Mouse (Mus musculus) bone marrow, adult 2 months (tissue): Measurements from ENCODE around the gene Mmp19. TPM values are rescaled to one million over a fixed set of nuclear protein-coding genes. Genes with fewer than 3 reads are reported as not detected.

ENCODE experiments used
- H3K27ac ChIP-seq: fragments of 200-500 bp; 2 replicates; pipeline ENCODE4 v1.5.1; 2012; ENCODE audit warnings: low read depth, mild to moderate bottlenecking, control low read depth, inconsistent platforms, low read length; ENCODE audit not compliant: control insufficient read depth, poor library complexity, insufficient read depth
- H3K4me1 ChIP-seq: fragments of 200-500 bp; 2 replicates; pipeline ENCODE4 v1.6.1; 2011; ENCODE audit warnings: low read length; ENCODE audit not compliant: control insufficient read depth, insufficient read depth
- H3K4me3 ChIP-seq: fragments of 200-500 bp; replicated peaks from 2 replicates; pipeline ENCODE3; 2011; ENCODE audit warnings: mild to moderate bottlenecking, low read depth, low read length, control low read depth; ENCODE audit not compliant: control insufficient read depth
- CTCF ChIP-seq: fragments of 200-500 bp; IDR thresholded peaks from 2 replicates; pipeline ENCODE4 v1.5.1; 2011; ENCODE audit warnings: low read length, control low read depth; ENCODE audit not compliant: control insufficient read depth, insufficient read depth
- POLR2A ChIP-seq: fragments of 200-500 bp; IDR thresholded peaks from 2 replicates; pipeline ENCODE4 v1.6.1; 2011; ENCODE audit warnings: low read depth, mild to moderate bottlenecking, control low read depth, low read length, borderline replicate concordance; ENCODE audit not compliant: control insufficient read depth
- WGBS: fragments of 180-500 bp; shearing (Covaris S2); methylation state at CpG from one replicate; pipeline ENCODE4 v1.1.7; 2018; 5-methylcytosine and 5-hydroxymethylcytosine counted together
- polyA plus RNA-seq: library from polyadenylated mRNA; stranded (reverse); fragments of >200 nt; gene quantifications from 2 replicates; pipeline ENCODE4 v1.2.4, GENCODE M21; 2011; ENCODE audit warnings: low replicate concordance; ENCODE audit not compliant: missing spikeins, insufficient read depth, insufficient read length

The Mmp19 gene
- polyA plus RNA-seq, 1 experiment: 5.1 TPM

- Histone ChIP-seq H3K4me3 (peak within 1 kb of the TSS; percentile 90), H3K27ac (peak within 1 kb of the TSS; percentile 96), H3K4me1 (peaks cover 3% of the 10 kb centered on the region; the same call in 1 of the 2 replicates)
- under 1% methylated on average over 36 of the region's 36 CpGs for WGBS
- TF ChIP-seq CTCF: no peak
- peak; percentile 82; the same call in 1 of the 2 replicates for TF ChIP-seq POLR2A
Observed at GRCm38 (mm10) chr10:128747646-128748251, 43.0 kb upstream of the Mmp19 start, which contains the start of gene Pym1. Gene Pym1 (plus strand): TSS chr10:128747889.

DNA sequence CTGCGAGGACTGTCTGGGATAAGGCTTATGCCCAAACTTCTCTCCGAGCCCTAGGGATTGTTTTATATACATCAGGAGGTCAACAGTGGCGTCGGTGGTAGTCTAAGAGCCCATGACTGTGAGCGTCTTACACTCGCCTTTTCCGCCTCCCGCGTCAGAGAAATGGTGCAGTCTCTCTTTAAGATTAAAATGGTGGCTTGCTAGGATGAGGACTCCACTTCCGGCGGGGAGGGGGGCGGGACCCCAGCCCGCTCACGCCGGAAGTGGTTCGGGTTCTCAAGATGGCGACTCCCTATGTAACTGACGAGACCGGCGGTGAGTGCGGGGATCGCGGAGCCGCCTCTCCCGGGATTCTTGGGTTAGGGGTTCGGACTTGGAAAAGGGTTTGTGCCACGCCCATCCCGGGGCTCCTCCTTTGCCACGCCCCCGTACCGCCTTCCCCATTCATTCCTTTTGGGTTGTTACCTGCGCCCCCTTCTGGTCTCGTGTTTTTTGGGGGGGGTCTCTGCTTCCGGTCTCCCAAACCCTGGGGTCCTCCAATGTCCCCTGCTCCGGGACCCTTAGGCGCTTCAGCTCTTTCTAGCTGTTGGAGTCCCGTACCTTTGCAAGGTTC is 42.4 kb upstream of the Mmp19 start:
- TF ChIP-seq POLR2A (peak; percentile 43; the same call in 1 of the 2 replicates), CTCF (no peak)
- peaks cover 3% of the 10 kb centered on the region; the same call in 1 of the 2 replicates for H3K4me1 ChIP-seq
- peak overlapping the region; percentile 90 for H3K4me3 ChIP-seq
- under 1% methylated on average over 37 of the region's 37 CpGs for WGBS
- H3K27ac ChIP-seq: peak overlapping the region; percentile 96

DNA sequence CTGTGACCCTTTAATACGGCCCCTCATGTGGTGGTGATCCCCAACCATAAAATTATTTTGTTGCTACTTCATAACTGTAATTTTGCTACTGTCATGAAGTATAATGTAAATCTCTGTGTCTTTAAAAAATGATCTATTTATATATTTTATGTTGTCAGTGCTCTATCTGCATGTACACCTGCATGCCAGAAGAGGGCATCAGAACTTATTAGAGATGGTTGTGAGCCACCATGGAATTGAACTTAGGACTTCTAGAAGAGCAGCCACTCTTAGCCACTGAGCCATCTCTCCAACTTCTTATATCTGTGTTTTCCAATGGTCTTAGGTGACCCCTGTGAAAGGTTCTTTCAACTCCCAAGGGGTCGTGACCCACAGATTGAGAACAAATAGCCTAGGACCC is 17.8 kb upstream of the Mmp19 start:
- Histone ChIP-seq H3K4me3 (no peak overlapping the region), H3K4me1 (no peaks in the 10 kb centered on the region), H3K27ac (no peak overlapping the region)
- TF ChIP-seq CTCF (no peak), POLR2A (no peak)
- WGBS: 74% methylated on average over 2 of the region's 2 CpGs

DNA sequence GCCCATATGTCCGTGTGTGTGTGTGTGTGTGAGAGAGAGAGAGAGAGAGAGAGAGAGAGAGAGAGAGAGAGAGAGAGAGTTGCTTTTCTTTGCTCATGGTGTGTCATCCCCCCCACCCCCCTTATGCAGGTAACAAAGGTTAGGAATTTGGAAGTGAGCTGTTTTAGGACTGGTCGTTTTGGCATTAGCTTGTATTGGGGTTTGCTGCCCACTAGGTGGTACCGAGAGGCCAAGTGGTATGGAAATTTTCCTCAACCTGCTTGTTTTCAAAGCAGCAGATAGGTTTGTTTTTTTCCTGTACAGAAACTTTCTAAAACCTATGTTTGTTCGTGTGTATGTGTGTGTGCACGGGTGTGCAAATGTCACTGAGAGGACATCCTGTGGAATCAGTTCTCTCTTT is 17.0 kb upstream of the Mmp19 start:
- TF ChIP-seq CTCF (no peak), POLR2A (no peak)
- Histone ChIP-seq H3K4me3 (no peak overlapping the region), H3K27ac (no peak overlapping the region), H3K4me1 (no peaks in the 10 kb centered on the region)
- 14% methylated on average over 5 of the region's 5 CpGs for WGBS

- Histone ChIP-seq H3K27ac (no peak overlapping the region), H3K4me1 (peaks cover 1% of the 10 kb centered on the region; the same call in 1 of the 2 replicates), H3K4me3 (no peak overlapping the region)
- TF ChIP-seq POLR2A (no peak), CTCF (no peak)
- 72% methylated on average over 2 of the region's 2 CpGs for WGBS
Observed at GRCm38 (mm10) chr10:128778441-128778840, 12.3 kb upstream of the Mmp19 start.

- WGBS: 12% methylated on average over 8 of the region's 8 CpGs
- H3K4me1 ChIP-seq: peaks cover 1% of the 10 kb centered on the region; the same call in 1 of the 2 replicates
- H3K27ac ChIP-seq: peak overlapping the region; percentile 15; the same call in 1 of the 2 replicates
- H3K4me3 ChIP-seq: no peak overlapping the region
- TF ChIP-seq CTCF: no peak
- no peak for TF ChIP-seq POLR2A
Observed at GRCm38 (mm10) chr10:128779011-128779795, 11.5 kb upstream of the Mmp19 start.

DNA sequence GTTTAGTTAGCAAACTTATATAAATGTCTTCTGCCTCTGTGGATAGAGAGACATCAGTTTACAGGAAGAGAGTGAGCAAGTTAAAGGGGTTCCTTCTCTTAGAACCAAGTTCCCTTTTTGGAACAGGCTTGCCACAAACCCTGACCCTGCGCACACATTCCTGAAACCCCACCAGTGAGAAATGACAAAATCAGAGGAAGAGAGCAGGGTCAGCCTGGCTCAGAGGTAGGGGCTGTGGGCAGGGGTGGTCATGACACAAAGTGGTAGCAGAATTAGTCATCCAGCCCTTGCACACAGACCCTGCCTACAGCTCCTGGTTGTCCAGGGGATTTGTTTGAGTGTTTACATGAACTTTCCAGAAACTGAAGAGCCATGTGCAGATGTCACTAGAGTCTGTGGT is 10.5 kb upstream of the Mmp19 start:
- WGBS: 15% methylated on average over 1 of the region's 1 CpGs
- H3K4me3 ChIP-seq: no peak overlapping the region
- no peak overlapping the region for H3K27ac ChIP-seq
- peaks cover 1% of the 10 kb centered on the region; the same call in 1 of the 2 replicates for H3K4me1 ChIP-seq
- no peak for TF ChIP-seq CTCF
- no peak for TF ChIP-seq POLR2A

GRCm38 (mm10) chr10:128792041-128792440 is 1.3 kb downstream of the Mmp19 start:
- Histone ChIP-seq H3K4me1 (0 out of 2 replicates have a peak, but pooled peaks cover 2% of the 10 kb centered on the region), H3K27ac (no peak overlapping the region), H3K4me3 (no peak overlapping the region)
- no peak for TF ChIP-seq CTCF
- no peak for TF ChIP-seq POLR2A
